Mouse (Mus musculus): ENCODE measurements at regions not wholly inside any gene's neighbourhood (a gene's known extent, or its start where the extent isn't known, plus 50 kb on each side); places are given as distances from the start of the nearest gene placed in this dataset.

- no peak for ATAC-seq
These were observed 57.7 kb downstream of the Rpl14 start for GRCm38 (mm10) chr9:120628794-120629560.

GRCm38 (mm10) chr9:120629609-120630008 lies 58.4 kb downstream of the Rpl14 start:
- ATAC-seq = no peak

DNA sequence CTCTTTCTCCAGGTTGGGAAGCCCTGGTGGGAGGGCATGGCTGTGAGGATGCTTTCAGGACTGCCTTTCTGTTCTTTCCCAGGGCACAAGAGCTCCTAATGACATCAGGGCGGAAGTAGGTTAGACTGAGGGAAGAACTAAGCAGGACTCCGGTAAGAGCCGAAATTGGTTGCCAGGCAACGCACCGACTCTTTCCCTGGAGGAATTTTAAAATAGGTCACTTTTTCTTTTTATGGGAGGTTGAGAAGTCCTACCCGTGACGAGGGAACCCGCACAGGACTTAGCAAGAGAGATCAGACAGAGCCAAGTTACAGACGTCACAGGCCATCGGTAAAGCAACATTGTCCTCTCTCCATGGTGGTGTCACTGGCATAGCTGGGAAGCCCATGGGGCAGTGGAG lies 61.6 kb downstream of the Rpl14 start:
- no peak for ATAC-seq

DNA sequence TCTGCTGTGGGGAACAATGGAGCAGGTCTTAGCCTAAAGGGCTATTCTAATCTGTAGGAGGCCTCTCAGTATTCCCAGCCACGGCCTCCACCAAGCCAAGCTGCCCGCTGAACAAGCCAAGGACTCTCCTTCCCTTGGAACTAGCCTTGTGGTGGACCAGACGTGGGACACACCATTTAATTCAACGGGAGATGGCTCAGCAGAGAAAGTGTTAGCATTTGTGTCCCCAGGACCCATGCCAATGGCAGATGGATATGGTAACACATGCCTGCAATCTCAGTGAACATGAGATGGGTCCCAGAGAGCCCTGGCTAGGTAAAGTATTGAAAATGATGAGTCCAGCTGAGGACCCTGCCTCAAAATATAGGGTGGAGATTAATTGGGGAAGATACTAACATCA lies 71.4 kb downstream of the Rpl14 start:
- ATAC-seq = no peak

- no peak for ATAC-seq
These were observed 72.1 kb downstream of the Rpl14 start for GRCm38 (mm10) chr9:120643371-120643770.

DNA sequence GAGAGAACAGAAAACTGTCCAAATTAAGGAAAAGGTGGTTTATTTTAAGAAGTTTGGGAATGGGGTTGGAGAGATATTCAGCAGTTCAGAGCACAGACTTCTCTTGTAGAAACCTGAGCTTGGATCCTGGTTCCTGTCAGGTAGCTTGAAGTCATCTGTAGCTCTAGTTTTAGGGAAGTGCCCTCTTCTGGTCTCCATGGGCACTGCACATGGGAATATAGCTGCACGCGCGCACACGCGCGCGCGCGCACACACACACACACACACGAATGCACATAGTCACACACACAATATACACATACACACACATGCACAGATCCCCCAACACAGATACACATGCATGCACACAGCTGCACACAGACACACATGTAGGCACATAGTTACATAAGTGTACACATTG lies 74.5 kb downstream of the Rpl14 start:
- ATAC-seq = no peak

- ATAC-seq = no peak
These were observed 75.8 kb downstream of the Rpl14 start for GRCm38 (mm10) chr9:120646806-120647667.

GRCm38 (mm10) chr9:120647668-120647955 lies 76.4 kb downstream of the Rpl14 start:
- no peak for ATAC-seq

- ATAC-seq = no peak
These were observed 81.5 kb downstream of the Rpl14 start for GRCm38 (mm10) chr9:120652733-120653132.

DNA sequence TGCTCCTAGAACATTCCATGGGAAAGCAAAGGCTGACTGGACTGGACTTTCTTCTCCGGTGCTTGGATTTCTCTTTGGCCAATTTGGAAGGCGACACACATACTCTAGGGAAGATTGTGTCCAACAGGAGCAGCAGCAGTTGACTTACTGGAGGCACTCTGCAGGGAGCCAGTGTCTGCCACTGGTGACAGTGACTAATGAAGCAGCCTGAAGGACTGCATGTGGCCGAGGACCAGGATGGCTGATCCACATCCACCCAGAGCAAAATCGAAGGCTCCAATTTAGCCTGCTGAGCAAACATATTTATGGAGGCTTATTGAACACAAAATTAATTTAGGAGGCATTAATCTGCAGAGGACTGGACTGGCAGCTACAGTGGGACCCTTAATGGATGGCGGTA lies 81.9 kb downstream of the Rpl14 start:
- ATAC-seq = no peak

GRCm38 (mm10) chr9:120654736-120655135 lies 83.5 kb downstream of the Rpl14 start:
- no peak for ATAC-seq

- ATAC-seq = no peak
These were observed 85.7 kb downstream of the Rpl14 start for GRCm38 (mm10) chr9:120656976-120657375.

DNA sequence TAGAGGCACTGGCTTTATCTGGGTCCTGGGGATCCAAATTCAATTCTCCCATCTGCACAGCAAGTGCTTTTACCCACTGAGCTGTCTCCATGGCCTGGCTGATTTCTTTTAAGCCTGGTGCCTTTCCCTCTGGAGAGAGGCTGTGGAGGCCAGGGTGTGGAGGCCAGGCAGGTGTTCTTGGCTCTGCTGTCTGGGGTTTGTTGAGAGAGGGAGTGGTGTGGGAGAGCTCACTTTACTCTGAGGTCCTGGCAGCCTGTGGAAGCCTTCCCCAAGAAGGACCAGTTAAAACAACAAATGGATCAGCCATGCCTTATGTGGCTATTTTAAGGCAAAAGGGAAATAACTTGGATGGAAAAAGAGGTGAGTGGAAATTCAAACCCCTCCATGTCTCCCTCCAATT lies 86.5 kb downstream of the Rpl14 start:
- no peak for ATAC-seq

GRCm38 (mm10) chr9:120658576-120658975 lies 87.3 kb downstream of the Rpl14 start:
- no peak for ATAC-seq

DNA sequence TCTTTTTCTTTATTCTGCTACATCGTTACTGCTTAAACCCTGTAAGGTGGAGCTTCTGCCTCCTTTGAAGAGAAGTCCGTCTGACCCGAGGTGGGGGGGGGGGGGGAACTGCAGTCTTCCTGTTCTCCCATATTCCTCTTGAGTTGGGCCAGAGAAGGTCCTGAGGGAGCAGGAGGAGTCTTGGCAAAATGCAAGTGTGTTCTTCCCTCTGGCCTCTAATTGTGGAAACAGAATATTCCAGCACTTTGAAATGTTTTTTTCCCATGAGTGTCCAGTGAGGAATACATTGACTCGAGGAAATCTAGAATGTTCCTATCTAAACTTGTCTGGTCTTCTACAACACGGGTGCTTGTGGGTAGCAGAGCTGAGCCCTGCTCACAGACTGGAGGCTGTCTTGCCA lies 90.0 kb downstream of the Rpl14 start:
- ATAC-seq = no peak

DNA sequence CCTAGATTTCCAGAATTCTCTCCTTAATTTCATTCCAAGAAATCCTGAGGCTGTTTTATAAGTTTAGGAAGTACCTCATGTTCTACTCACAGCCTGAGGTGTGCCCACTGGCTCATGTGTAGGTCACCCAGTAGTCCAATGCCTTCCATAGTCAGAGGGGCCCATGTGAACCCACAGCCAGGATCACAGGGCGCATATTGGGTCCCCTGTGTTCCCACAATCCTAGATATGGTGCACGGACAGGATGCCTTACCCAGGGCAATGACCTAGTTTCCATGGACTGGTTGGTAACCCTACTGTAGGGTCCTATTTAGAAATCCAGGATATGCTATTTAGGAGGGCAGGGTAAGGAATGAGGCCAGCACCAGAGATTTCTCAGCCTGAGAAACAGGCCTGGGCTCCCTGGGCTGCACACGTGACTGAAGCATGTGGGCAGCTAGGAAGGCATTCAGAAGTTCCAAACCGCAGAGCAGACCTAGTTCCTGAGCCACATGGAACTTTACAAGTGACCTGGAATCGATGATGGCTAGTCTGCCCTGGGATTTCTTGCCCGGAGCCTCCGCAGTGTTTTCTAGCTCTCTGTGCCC lies 90.5 kb downstream of the Rpl14 start:
- no peak for ATAC-seq

DNA sequence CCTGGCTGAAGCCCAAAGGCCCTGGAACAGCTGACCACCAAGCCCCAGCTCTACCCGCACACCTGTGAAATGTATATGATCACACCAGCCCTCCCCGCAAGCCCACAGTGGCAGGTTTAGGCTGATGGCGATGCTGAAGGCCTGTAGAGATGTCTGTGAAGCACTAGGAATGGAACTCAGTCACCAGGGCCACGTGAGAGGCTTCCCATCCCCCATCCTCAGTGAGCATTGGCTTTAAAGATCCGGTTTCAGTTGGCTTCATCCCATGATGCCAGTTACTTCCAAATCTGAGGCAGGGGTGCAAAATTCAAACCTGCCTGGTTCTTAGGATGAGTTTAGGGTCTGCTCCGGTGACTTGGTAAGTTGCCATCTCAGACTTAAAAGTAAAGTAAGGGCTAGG lies 91.9 kb downstream of the Rpl14 start:
- ATAC-seq = no peak

- ATAC-seq = no peak
These were observed 92.8 kb downstream of the Rpl14 start for GRCm38 (mm10) chr9:120664086-120664485.

GRCm38 (mm10) chr9:120672452-120672851 lies 101.2 kb downstream of the Rpl14 start:
- no peak for ATAC-seq

GRCm38 (mm10) chr9:120674855-120675254 lies 103.6 kb downstream of the Rpl14 start:
- no peak for ATAC-seq

DNA sequence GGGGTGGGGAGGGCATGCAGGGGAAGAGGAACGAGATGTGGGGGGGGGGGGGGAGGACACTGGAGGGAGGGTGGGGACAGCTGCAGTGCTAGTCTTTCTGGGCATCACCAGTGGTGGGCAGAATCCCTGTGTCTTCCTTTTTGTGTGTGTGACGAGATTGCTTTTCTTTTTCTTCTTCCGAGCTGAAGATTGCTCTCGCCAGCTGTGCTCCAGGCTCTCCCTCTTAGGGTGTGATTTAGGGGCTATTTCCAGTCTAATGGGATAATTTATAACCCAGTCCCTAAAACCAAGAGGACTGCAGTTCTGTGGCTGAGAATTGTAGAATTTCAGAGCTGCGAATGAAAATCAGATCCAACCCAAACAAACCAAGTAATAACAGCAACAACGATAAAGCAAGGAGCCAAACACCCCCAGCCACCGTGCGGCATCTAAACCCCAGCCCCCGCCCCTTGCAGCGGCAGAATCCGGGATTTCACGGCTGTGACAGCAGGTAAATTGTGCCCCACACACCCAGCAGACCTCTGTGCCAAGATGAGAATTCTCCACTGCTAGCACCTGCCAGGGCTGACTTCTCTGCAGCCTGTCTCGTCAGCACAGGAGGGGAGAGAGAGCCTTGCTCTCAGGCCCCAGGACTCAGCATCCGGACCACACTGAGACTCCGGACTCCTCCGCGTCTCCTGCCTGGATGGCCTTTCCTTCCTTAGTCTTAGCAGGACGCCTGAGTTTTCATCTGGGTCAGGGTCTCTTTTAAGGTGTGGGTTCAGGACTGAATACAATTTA lies 104.3 kb downstream of the Rpl14 start:
- ATAC-seq = no peak

GRCm38 (mm10) chr9:120676301-120676700 lies 105.1 kb downstream of the Rpl14 start:
- no peak for ATAC-seq

DNA sequence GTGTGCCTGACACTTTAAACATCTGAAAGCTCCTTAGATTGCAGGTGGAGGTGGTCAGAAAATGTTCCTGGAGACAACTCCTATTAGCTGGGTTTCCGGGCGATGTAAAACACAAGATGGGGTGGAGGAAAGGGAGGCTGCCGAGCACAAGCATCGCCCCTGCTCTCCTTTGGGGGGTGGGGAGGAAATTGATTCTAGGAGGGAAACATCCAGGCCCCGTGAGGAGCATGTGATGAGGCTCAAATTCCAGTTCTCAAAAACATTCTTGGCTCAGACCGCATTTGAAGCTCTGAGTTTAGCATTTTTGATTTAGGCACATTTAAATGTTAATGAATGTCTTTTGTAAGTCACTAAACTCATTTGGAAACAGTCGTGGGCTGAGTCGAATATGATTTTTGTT lies 105.5 kb downstream of the Rpl14 start:
- ATAC-seq = no peak
